Mouse (Mus musculus): ENCODE measurements at regions not wholly inside any gene's neighbourhood (a gene's known extent, or its start where the extent isn't known, plus 50 kb on each side); places are given as distances from the start of the nearest gene placed in this dataset.

DNA sequence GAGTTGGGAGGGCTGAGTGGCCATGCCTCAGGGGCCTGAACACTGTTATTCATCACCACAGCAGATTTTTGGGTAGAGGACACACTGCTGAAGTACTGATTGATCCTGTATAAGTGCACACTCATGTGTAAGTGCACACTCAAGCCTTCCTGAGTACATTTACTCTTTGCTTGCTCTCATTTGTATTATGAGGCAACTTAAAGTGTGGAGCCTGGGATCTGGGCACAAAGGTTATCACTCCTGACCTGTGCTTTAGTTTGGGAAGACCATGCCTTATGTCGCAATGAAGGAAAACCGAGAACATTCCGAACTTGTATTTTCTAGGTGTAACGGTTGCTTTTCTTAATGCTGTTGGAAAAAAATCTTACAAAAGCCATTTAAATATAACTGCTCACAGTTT lies 182.2 kb upstream of the Fam3c start:
- H3K36me3 ChIP-seq (ENCODE audit: control insufficient read depth, insufficient read depth, low read length): no peaks in the 10 kb centered on the region
- no peaks in the 10 kb centered on the region for H3K79me2 ChIP-seq (replicated peaks; ENCODE audit: control insufficient read depth, insufficient read depth, low read length)
- intact Hi-C loops (cut with DNase I): no loop called here
- WGBS: 91% methylated on average over 4 of the region's 4 CpGs
- H3K27ac ChIP-seq: no peak overlapping the region
- no peak overlapping the region for H3K4me3 ChIP-seq
- no peaks in the 10 kb centered on the region for H3K4me1 ChIP-seq (ENCODE audit: control insufficient read depth, insufficient read depth, low read length)
- no peak for TF ChIP-seq EP300 (IDR thresholded peaks at IDR 0.05; ENCODE audit: insufficient read depth, low read depth, low read length)
- no peak for TF ChIP-seq POLR2A (IDR thresholded peaks at IDR 0.05; ENCODE audit: insufficient read depth, low read depth, low read length)
- TF ChIP-seq CTCF (IDR thresholded peaks at IDR 0.05): no peak
- no peak overlapping the region for H3K9ac ChIP-seq (ENCODE audit: low read depth, low read length)
- no peaks in the 10 kb centered on the region for H3K27me3 ChIP-seq (ENCODE audit: control insufficient read depth, insufficient read depth, low read length)
- no peak for DNase-seq

DNA sequence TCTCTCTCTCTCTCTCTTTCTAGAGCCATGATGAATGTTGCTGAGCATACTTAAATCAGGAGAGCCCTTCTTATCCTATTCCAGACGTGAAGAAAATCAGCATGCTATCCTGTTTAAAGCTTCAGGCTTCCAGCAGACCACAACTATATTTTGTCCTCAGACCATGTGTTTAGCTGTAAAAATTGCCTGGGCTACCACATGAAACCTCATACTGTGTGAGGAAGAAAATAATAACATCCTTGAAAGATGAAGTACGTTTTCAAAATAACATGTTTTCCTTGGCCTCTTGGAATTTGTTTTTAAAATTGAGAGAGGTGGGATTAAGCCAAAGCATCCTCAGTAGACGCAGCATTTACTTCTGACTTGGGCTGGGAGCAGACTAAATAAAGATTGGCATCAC lies 168.3 kb upstream of the Fam3c start:
- no peak overlapping the region for H3K27ac ChIP-seq
- H3K4me3 ChIP-seq: no peak overlapping the region
- H3K27me3 ChIP-seq (ENCODE audit: control insufficient read depth, insufficient read depth, low read length): no peaks in the 10 kb centered on the region
- no peaks in the 10 kb centered on the region for H3K4me1 ChIP-seq (ENCODE audit: control insufficient read depth, insufficient read depth, low read length)
- no peak for DNase-seq
- no peak overlapping the region for H3K9ac ChIP-seq (ENCODE audit: low read depth, low read length)
- intact Hi-C loops (cut with DNase I): no loop called here
- 54% methylated on average over 3 of the region's 3 CpGs for WGBS
- no peaks in the 10 kb centered on the region for H3K79me2 ChIP-seq (replicated peaks; ENCODE audit: control insufficient read depth, insufficient read depth, low read length)
- H3K36me3 ChIP-seq (ENCODE audit: control insufficient read depth, insufficient read depth, low read length): no peaks in the 10 kb centered on the region
- TF ChIP-seq CTCF (IDR thresholded peaks at IDR 0.05): no peak
- no peak for TF ChIP-seq POLR2A (IDR thresholded peaks at IDR 0.05; ENCODE audit: insufficient read depth, low read depth, low read length)
- no peak for TF ChIP-seq EP300 (IDR thresholded peaks at IDR 0.05; ENCODE audit: insufficient read depth, low read depth, low read length)

DNA sequence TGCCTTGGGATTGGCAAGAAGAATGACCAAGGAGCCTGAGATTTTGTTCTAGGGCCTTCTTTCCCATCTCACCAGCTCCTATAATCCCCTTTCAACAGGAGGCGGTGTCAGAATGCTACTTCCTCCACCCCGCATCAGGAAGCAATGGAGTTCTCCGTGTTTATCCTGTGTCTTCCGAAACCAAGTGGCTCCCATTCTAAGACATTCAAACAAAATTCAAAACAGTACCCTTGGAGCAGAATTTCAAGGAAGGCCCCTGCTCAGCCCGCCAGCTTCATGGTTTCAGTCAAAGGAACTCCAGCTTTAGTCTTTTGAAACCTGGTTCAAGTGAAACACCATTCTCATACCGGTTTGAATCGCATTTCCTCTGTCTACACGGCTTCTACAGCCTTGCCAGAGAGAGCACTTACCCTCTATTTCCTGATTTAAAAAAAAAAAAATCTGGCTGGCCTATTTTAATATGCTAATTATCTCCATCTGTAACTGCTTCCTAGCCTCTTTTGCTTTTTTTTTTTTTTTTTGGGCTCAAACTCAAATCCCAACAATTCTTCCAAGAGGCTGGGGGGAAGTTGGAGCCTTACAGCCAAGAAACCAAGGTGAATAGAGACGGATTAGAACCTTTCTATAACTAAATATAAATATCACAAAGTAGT lies 167.7 kb upstream of the Fam3c start:
- H3K27ac ChIP-seq: no peak overlapping the region
- no peak overlapping the region for H3K4me3 ChIP-seq
- no peak overlapping the region for H3K9ac ChIP-seq (ENCODE audit: low read depth, low read length)
- WGBS: 69% methylated on average over 9 of the region's 9 CpGs
- no peaks in the 10 kb centered on the region for H3K4me1 ChIP-seq (ENCODE audit: control insufficient read depth, insufficient read depth, low read length)
- no peaks in the 10 kb centered on the region for H3K36me3 ChIP-seq (ENCODE audit: control insufficient read depth, insufficient read depth, low read length)
- no peaks in the 10 kb centered on the region for H3K27me3 ChIP-seq (ENCODE audit: control insufficient read depth, insufficient read depth, low read length)
- no peak for TF ChIP-seq EP300 (IDR thresholded peaks at IDR 0.05; ENCODE audit: insufficient read depth, low read depth, low read length)
- no peak for TF ChIP-seq CTCF (IDR thresholded peaks at IDR 0.05)
- TF ChIP-seq POLR2A (IDR thresholded peaks at IDR 0.05; ENCODE audit: insufficient read depth, low read depth, low read length): no peak
- no peak for DNase-seq
- intact Hi-C loops (cut with DNase I): no loop called here
- no peaks in the 10 kb centered on the region for H3K79me2 ChIP-seq (replicated peaks; ENCODE audit: control insufficient read depth, insufficient read depth, low read length)

DNA sequence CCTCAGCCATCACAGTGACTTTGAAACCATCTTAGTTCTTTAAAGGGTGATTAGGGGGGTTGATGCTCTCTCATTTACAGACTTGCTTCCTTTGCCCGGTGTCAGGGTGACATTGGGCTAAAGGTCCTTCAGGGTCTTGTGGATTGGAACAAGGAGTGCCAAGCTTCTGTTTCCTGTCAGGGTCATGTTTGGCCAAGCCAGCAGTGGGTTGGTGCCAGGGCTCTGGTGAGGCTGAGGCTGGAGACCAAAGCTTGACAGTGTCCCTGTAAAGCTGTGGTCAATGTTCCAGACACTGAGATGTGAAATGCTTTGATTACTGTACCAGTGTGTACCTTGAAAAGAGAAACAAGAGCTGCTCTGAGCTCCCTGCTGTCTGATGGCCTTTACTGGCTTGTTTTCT lies 150.8 kb upstream of the Fam3c start:
- Histone ChIP-seq H3K27ac (no peak overlapping the region), H3K9ac (ENCODE audit: low read depth, low read length) (no peak overlapping the region), H3K79me2 (replicated peaks; ENCODE audit: control insufficient read depth, insufficient read depth, low read length) (no peaks in the 10 kb centered on the region), H3K4me1 (ENCODE audit: control insufficient read depth, insufficient read depth, low read length) (no peaks in the 10 kb centered on the region), H3K36me3 (ENCODE audit: control insufficient read depth, insufficient read depth, low read length) (no peaks in the 10 kb centered on the region), H3K27me3 (ENCODE audit: control insufficient read depth, insufficient read depth, low read length) (no peaks in the 10 kb centered on the region), H3K4me3 (no peak overlapping the region)
- intact Hi-C loops (cut with DNase I): no loop called here
- WGBS: 31% methylated on average over 1 of the region's 1 CpGs
- DNase-seq: peak in 1 of 2 experiments; percentile 20
- TF ChIP-seq CTCF (IDR thresholded peaks at IDR 0.05) (no peak), POLR2A (IDR thresholded peaks at IDR 0.05; ENCODE audit: insufficient read depth, low read depth, low read length) (no peak), EP300 (IDR thresholded peaks at IDR 0.05; ENCODE audit: insufficient read depth, low read depth, low read length) (no peak)

DNA sequence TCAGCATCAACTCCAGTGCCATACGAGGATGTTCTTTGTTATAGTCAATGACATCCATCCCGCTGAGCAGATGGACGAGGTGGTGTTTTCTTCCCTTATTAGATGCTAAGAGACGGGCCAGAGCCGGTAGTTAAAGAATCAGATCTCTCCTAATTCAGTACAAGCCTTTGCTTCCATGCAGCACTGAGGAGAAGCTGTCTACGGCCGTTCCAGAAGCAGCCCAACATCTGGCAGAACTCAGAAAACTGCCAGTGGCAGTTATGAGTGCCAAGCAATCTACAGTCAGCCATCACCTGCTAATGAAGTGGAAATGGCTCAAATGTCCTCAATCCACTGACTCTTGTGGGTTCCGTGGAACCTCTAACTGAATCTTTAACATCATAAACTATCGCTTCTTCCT lies 141.3 kb upstream of the Fam3c start:
- no peak for TF ChIP-seq EP300 (IDR thresholded peaks at IDR 0.05; ENCODE audit: insufficient read depth, low read depth, low read length)
- no peak for TF ChIP-seq CTCF (IDR thresholded peaks at IDR 0.05)
- TF ChIP-seq POLR2A (IDR thresholded peaks at IDR 0.05; ENCODE audit: insufficient read depth, low read depth, low read length): no peak
- DNase-seq: no peak
- Histone ChIP-seq H3K4me1 (ENCODE audit: control insufficient read depth, insufficient read depth, low read length) (no peaks in the 10 kb centered on the region), H3K4me3 (no peak overlapping the region), H3K27me3 (ENCODE audit: control insufficient read depth, insufficient read depth, low read length) (no peaks in the 10 kb centered on the region), H3K9ac (ENCODE audit: low read depth, low read length) (no peak overlapping the region), H3K36me3 (ENCODE audit: control insufficient read depth, insufficient read depth, low read length) (no peaks in the 10 kb centered on the region), H3K27ac (no peak overlapping the region), H3K79me2 (replicated peaks; ENCODE audit: control insufficient read depth, insufficient read depth, low read length) (no peaks in the 10 kb centered on the region)
- WGBS: 70% methylated on average over 9 of the region's 9 CpGs
- intact Hi-C loops (cut with DNase I): no loop called here

DNA sequence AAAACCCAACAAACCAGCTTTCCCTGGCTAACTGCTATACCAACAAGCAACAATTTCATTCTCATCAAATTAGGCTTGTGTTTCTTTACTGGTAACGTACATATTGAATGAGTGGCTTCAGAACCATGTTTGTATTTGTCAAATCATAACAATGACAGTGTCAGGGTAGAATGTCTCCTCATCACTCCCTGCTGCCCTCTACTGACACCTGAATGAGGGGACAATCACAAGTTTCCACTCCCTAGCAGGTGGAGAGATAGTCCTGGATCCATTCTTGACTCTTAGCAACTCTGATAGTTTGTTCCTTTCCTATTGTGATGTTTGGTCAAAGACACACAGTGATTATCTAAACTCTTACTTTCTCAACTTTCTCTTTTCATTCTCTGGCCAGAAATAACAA lies 140.4 kb upstream of the Fam3c start:
- WGBS: 82% methylated on average over 1 of the region's 1 CpGs
- no peak overlapping the region for H3K4me3 ChIP-seq
- TF ChIP-seq EP300 (IDR thresholded peaks at IDR 0.05; ENCODE audit: insufficient read depth, low read depth, low read length) (no peak), CTCF (IDR thresholded peaks at IDR 0.05) (peak; percentile 47)
- H3K9ac ChIP-seq (ENCODE audit: low read depth, low read length): no peak overlapping the region
- H3K4me1 ChIP-seq (ENCODE audit: control insufficient read depth, insufficient read depth, low read length): no peaks in the 10 kb centered on the region
- intact Hi-C loops (cut with DNase I): no loop called here
- no peak for DNase-seq
- no peaks in the 10 kb centered on the region for H3K79me2 ChIP-seq (replicated peaks; ENCODE audit: control insufficient read depth, insufficient read depth, low read length)
- H3K27ac ChIP-seq: no peak overlapping the region
- H3K27me3 ChIP-seq (ENCODE audit: control insufficient read depth, insufficient read depth, low read length): no peaks in the 10 kb centered on the region
- no peaks in the 10 kb centered on the region for H3K36me3 ChIP-seq (ENCODE audit: control insufficient read depth, insufficient read depth, low read length)

All from heart, adult 2 months (tissue).